Mouse (Mus musculus) liver, adult 2 months (tissue): Measurements from ENCODE around the gene Tpi1.

Source experiments
- CTCF ChIP-seq: fragments of 200-500 bp; IDR thresholded peaks from 2 replicates; pipeline ENCODE4 v1.5.1; 2011; ENCODE audit warnings: low read depth, low read length, control low read depth
- POLR2A ChIP-seq: fragments of 200-500 bp; IDR thresholded peaks from 2 replicates; pipeline ENCODE4 v1.6.1; 2011; ENCODE audit warnings: low read length, control low read depth; ENCODE audit not compliant: insufficient read depth; ENCODE audit errors: extremely low read depth

GRCm38 (mm10) chr6:124804341-124804740 lies 9.8 kb downstream of the Tpi1 start:
- TF ChIP-seq POLR2A = no peak
- TF ChIP-seq CTCF = no peak
